17 mouse cellular contexts compared by ENCODE assay signal in the genomic region with DNA sequence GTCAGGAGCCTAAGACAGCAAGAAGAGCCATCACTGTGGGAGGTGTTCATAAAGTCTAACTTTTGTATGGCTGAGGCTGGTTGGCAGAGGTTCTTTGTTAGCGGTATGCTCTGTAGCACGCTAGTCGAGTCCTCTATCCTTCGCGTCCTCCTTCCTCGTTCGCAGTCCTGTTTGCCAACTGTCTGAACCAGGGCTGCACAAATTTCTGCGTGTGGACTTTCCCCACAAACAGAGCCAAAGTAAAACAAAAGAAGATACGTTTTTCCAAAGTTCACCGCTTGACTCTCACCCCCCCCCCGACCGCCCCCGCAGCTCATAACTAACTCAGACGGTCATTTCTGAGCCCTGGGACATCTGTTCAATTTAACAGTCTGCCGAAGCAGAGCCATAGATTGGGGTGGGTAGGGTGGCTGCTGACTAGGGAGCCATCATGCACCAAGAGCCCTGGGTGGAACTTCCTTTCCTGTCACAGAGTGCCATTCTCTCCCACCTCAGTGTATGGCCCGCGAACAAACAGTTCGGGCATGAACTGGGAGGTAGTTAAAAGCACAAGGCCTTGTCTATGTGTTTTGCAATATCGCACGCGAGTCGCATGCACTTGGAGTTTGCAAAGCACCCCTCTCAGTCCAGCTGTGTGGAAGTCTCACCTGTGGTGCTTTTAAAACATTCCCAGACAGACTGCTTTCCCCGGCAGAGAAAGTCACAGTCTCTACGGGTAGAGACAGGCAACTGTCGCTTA.
"Had no signal": no experiment of that assay in that cellular context is flagged by ENCODE, and none has a peak within 500 bp of the region (broad histone marks: within the 10 kb centered on the region; RNA-seq: fewer than 3 reads in every experiment).

No protein-coding gene starts in this region.

- H3K27ac ChIP-seq: liver, embryonic 14.5 days; lung, embryonic 15.5 days; macrophage; midbrain, embryonic 13.5 days; midbrain, embryonic 15.5 days; neural tube, embryonic 12.5 days; stomach, embryonic 15.5 days; stomach, postnatal 0 days had no signal

- H3K36me3 ChIP-seq: lung, embryonic 15.5 days; midbrain, embryonic 13.5 days; midbrain, embryonic 15.5 days; neural tube, embryonic 12.5 days; stomach, embryonic 15.5 days had no signal

- H3K9me3 ChIP-seq: lung, embryonic 15.5 days; megakaryocyte, embryonic 14.5 days; midbrain, embryonic 13.5 days; midbrain, embryonic 15.5 days; neural tube, embryonic 12.5 days; stomach, embryonic 15.5 days had no signal

- H3K4me2 ChIP-seq: lung, embryonic 15.5 days; midbrain, embryonic 13.5 days; midbrain, embryonic 15.5 days; neural tube, embryonic 12.5 days; stomach, embryonic 15.5 days had no signal

- H3K27me3 ChIP-seq: lung, embryonic 15.5 days; midbrain, embryonic 13.5 days; midbrain, embryonic 15.5 days; neural tube, embryonic 12.5 days; stomach, embryonic 15.5 days had no signal

- H3K9ac ChIP-seq: liver, embryonic 14.5 days; lung, embryonic 15.5 days; midbrain, embryonic 13.5 days; midbrain, embryonic 15.5 days; neural tube, embryonic 12.5 days; stomach, embryonic 15.5 days had no signal

- H3K4me3 ChIP-seq: lung, embryonic 15.5 days; megakaryocyte, embryonic 14.5 days; midbrain, embryonic 13.5 days; midbrain, embryonic 15.5 days; neural tube, embryonic 12.5 days; stomach, embryonic 15.5 days had no signal

- DNase-seq: lung, adult 2 months; lung, postnatal 14 days; lung, postnatal 36 days; right cerebral cortex, postnatal 14 days; thymus, adult 2 months; thymus, postnatal 25 days; thymus, postnatal 4 days had no signal

- ATAC-seq: lung, postnatal 0 days; midbrain, embryonic 13.5 days; midbrain, embryonic 15.5 days had no signal
